Comparison of ENCODE assay signal across 18 mouse cellular contexts in genomic region chr13:47602646-47603045, GRCm38 (mm10).
DNase-seq lines count a peak whose midpoint lies in the region.
"Had no signal": no experiment of that assay in that cellular context is flagged by ENCODE, and none has a peak within 500 bp of the region (broad histone marks: within the 10 kb centered on the region; RNA-seq: fewer than 3 reads in every experiment).

No protein-coding gene starts in this region.

- intact Hi-C loops in left cerebral cortex, postnatal 10 days (cut with DNase I): no loop called here

- no peaks in the 10 kb centered on the region for H3K9me3 ChIP-seq in hindbrain, embryonic 10.5 days
- H3K9me3 ChIP-seq: embryonic facial prominence, embryonic 13.5 days; heart, embryonic 13.5 days; hindbrain, embryonic 12.5 days had no signal

- H3K27me3 ChIP-seq in hindbrain, embryonic 10.5 days (ENCODE audit: insufficient read depth, poor library complexity, severe bottlenecking): no peaks in the 10 kb centered on the region
- H3K27me3 ChIP-seq: embryonic facial prominence, embryonic 13.5 days; heart, embryonic 13.5 days; hindbrain, embryonic 12.5 days had no signal

- H3K4me1 ChIP-seq in hindbrain, embryonic 10.5 days (replicated peaks): peaks cover 10% of the 10 kb centered on the region; the same call in 1 of the 2 replicates
- H3K4me1 ChIP-seq: heart, embryonic 13.5 days; hindbrain, embryonic 12.5 days had no signal

- no peaks in the 10 kb centered on the region for H3K36me3 ChIP-seq in hindbrain, embryonic 10.5 days
- H3K36me3 ChIP-seq: embryonic facial prominence, embryonic 13.5 days; G1E; heart, embryonic 13.5 days; hindbrain, embryonic 12.5 days had no signal

- H3K27ac ChIP-seq in hindbrain, embryonic 10.5 days: no peak overlapping the region
- H3K27ac ChIP-seq: embryonic facial prominence, embryonic 13.5 days; heart, embryonic 13.5 days; hindbrain, embryonic 12.5 days had no signal

- 28% methylated on average over 1 of the region's 1 CpGs for WGBS in hindbrain, embryonic 10.5 days

- no peak overlapping the region for H3K4me3 ChIP-seq in hindbrain, embryonic 10.5 days
- H3K4me3 ChIP-seq: embryonic facial prominence, embryonic 13.5 days; heart, embryonic 13.5 days; hindbrain, embryonic 12.5 days had no signal

- peak; percentile 2 for DNase-seq in ovary, adult 18-20 months (ENCODE audit: low spot score)
- DNase-seq in ovary, postnatal 14 days (ENCODE audit: low spot score): no peak
- DNase-seq in adrenal gland, adult 2 months: peak; percentile 76
- peak; percentile 44 for DNase-seq in adrenal gland, postnatal 14 days
- DNase-seq in embryo, embryonic 9.5 days (ENCODE audit: extremely low spot score): no peak
- no peak for DNase-seq in hindbrain, embryonic 10.5 days (ENCODE audit: low spot score)
- no peak for DNase-seq in left cerebral cortex, postnatal 10 days (ENCODE audit: extremely low spot score in 1 of 2, low spot score in 2 of 2)
- DNase-seq: B cell, adult 2 months; cerebellum, adult 11-12 months; cerebellum, adult 9-10 months; cerebellum, postnatal 25 days; gastrocnemius, postnatal 36 days; heart, adult 11 months; heart, postnatal 36 days had no signal

Comparison
In these comparisons a context has a peak if more than half of its experiments do, and no peak if none do; other contexts are left out.
1. DNase-seq: peak in ovary, adult 18-20 months (single experiment), adrenal gland, adult 2 months (single experiment) and adrenal gland, postnatal 14 days (single experiment); none in ovary, postnatal 14 days (single experiment), embryo, embryonic 9.5 days (single experiment), hindbrain, embryonic 10.5 days (single experiment) and left cerebral cortex, postnatal 10 days (0 of 2).